Mouse (Mus musculus) small intestine, adult 2 months (tissue): ENCODE results near the gene Lrrc28. TPM values are rescaled to one million over a fixed set of nuclear protein-coding genes. Genes with fewer than 3 reads are reported as not detected.

ENCODE experiments used
- H3K27ac ChIP-seq: fragments of 200-500 bp; 2 replicates; pipeline ENCODE4 v1.5.1; 2012; ENCODE audit warnings: low read depth, low read length, control low read depth, inconsistent platforms; ENCODE audit not compliant: insufficient read depth
- H3K27me3 ChIP-seq: fragments of 200-500 bp; 2 replicates; pipeline ENCODE4 v1.6.1; 2012; ENCODE audit warnings: mild to moderate bottlenecking, moderate library complexity, low read length, inconsistent platforms; ENCODE audit not compliant: control insufficient read depth, insufficient read depth
- H3K36me3 ChIP-seq: fragments of 200-500 bp; 2 replicates; pipeline ENCODE4 v1.6.1; 2012; ENCODE audit warnings: mild to moderate bottlenecking, low read length, control low read depth, inconsistent platforms; ENCODE audit not compliant: control insufficient read depth, insufficient read depth
- H3K4me1 ChIP-seq: fragments of 200-500 bp; 2 replicates; pipeline ENCODE4 v1.6.1; 2012; ENCODE audit warnings: low read length, inconsistent platforms, mixed read lengths; ENCODE audit not compliant: control insufficient read depth, insufficient read depth, insufficient read length
- H3K4me3 ChIP-seq: fragments of 200-500 bp; 2 replicates; pipeline ENCODE4 v1.5.1; 2012; ENCODE audit warnings: low read depth, mild to moderate bottlenecking, control low read depth, inconsistent platforms, low read length, moderate library complexity
- CTCF ChIP-seq: fragments of 200-500 bp; IDR thresholded peaks from 2 replicates; pipeline ENCODE4 v1.5.1; 2012; ENCODE audit warnings: low read depth, mild to moderate bottlenecking, control low read depth, inconsistent platforms, low read length, moderate library complexity, mixed read lengths; ENCODE audit not compliant: insufficient replicate concordance, insufficient read length; ENCODE audit errors: extremely low read depth
- POLR2A ChIP-seq: fragments of 200-500 bp; IDR thresholded peaks from 2 replicates; pipeline ENCODE4 v1.6.1; 2012; ENCODE audit warnings: low read depth, mild to moderate bottlenecking, control low read depth, inconsistent platforms, low read length, moderate library complexity
- WGBS: fragments of 180-500 bp; shearing (Covaris S2); methylation state at CpG from one replicate; pipeline ENCODE4 v1.1.7; 2018; 5-methylcytosine and 5-hydroxymethylcytosine counted together
- polyA plus RNA-seq: library from polyadenylated mRNA; depleted of rRNA; stranded (reverse); fragments of >200 nt; gene quantifications from 2 replicates; pipeline ENCODE4 v1.2.3, GENCODE M21; 2012

The Lrrc28 gene
- polyA plus RNA-seq, 1 experiment = 16.6 TPM

GRCm38 (mm10) chr7:67487889-67488411 is 157.1 kb downstream of the Lrrc28 start:
- H3K27ac ChIP-seq = no peak overlapping the region

DNA sequence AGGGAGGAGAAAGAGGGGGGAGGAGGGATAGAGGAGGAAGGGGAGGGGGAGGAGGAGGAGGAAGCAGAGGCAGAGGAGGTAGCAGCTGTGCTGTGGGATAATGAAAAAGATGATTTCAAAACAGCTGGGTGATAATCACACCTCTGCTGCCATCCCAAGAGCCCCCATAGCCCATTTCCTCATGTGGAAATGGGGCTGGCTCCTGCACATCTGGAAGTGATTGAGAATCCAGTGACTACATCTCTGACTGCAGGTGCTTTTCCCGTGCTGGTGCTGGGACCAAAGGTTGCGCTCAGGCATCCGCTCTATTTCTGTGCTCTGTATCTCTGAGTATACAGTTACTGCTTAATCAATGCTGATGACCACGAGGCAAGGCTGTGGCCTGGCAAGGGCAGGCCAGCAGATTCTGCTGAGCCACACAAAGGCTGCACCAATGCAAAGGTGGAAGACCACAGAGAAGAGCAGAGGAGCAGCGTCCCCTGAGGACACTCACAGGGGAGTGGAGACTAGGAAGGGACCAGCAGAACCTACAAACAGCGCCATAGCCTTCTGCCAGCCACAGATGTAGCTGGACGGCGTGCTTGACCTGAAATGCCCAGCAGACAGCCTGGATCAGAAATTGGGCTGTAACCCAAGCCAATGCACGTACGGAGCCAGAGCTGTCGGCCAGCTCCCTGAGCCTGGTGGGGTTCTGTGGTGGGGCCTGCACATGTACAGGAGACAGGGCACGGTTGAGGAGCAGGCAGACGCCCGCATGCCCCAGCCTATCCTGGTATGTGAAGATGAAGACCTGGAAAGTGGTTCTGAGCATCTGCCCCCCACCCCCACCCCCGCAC is 157.9 kb downstream of the Lrrc28 start:
- no peak overlapping the region for H3K4me3 ChIP-seq
- no peaks in the 10 kb centered on the region for H3K4me1 ChIP-seq
- TF ChIP-seq CTCF = no peak
- no peak for TF ChIP-seq POLR2A
- 71% methylated on average over 15 of the region's 15 CpGs for WGBS
- H3K27ac ChIP-seq = no peak overlapping the region
- H3K36me3 ChIP-seq = no peaks in the 10 kb centered on the region
- H3K27me3 ChIP-seq = no peaks in the 10 kb centered on the region

More at GRCm38 (mm10) chr7:67487889-67488411, 157.1 kb downstream of the Lrrc28 start:
- 75% methylated on average over 10 of the region's 10 CpGs for WGBS
- H3K4me3 ChIP-seq = no peak overlapping the region
- no peaks in the 10 kb centered on the region for H3K36me3 ChIP-seq
- no peaks in the 10 kb centered on the region for H3K27me3 ChIP-seq
- no peaks in the 10 kb centered on the region for H3K4me1 ChIP-seq
- TF ChIP-seq POLR2A (no peak), CTCF (no peak)

- WGBS = 81% methylated on average over 5 of the region's 5 CpGs
- TF ChIP-seq CTCF = no peak
- no peak for TF ChIP-seq POLR2A
- H3K36me3 ChIP-seq = no peaks in the 10 kb centered on the region
- no peak overlapping the region for H3K4me3 ChIP-seq
- H3K27ac ChIP-seq = no peak overlapping the region
- no peaks in the 10 kb centered on the region for H3K27me3 ChIP-seq
- H3K4me1 ChIP-seq = no peaks in the 10 kb centered on the region
Observed at GRCm38 (mm10) chr7:67486417-67486816, 158.7 kb downstream of the Lrrc28 start.

GRCm38 (mm10) chr7:67483698-67484097 is 161.4 kb downstream of the Lrrc28 start:
- no peak for TF ChIP-seq CTCF
- no peak for TF ChIP-seq POLR2A
- H3K27ac ChIP-seq = no peak overlapping the region
- no peak overlapping the region for H3K4me3 ChIP-seq
- H3K36me3 ChIP-seq = no peaks in the 10 kb centered on the region
- no peaks in the 10 kb centered on the region for H3K27me3 ChIP-seq
- peaks cover 7% of the 10 kb centered on the region; the same call in 1 of the 2 replicates for H3K4me1 ChIP-seq
- 80% methylated on average over 4 of the region's 4 CpGs for WGBS

GRCm38 (mm10) chr7:67479576-67480413 is 165.3 kb downstream of the Lrrc28 start:
- TF ChIP-seq POLR2A (no peak), CTCF (no peak)
- no peak overlapping the region for H3K4me3 ChIP-seq
- WGBS = 52% methylated on average over 17 of the region's 17 CpGs
- no peak overlapping the region for H3K27ac ChIP-seq
- H3K4me1 ChIP-seq = peaks cover 9% of the 10 kb centered on the region; the same call in 1 of the 2 replicates
- H3K27me3 ChIP-seq = no peaks in the 10 kb centered on the region
- H3K36me3 ChIP-seq = no peaks in the 10 kb centered on the region

DNA sequence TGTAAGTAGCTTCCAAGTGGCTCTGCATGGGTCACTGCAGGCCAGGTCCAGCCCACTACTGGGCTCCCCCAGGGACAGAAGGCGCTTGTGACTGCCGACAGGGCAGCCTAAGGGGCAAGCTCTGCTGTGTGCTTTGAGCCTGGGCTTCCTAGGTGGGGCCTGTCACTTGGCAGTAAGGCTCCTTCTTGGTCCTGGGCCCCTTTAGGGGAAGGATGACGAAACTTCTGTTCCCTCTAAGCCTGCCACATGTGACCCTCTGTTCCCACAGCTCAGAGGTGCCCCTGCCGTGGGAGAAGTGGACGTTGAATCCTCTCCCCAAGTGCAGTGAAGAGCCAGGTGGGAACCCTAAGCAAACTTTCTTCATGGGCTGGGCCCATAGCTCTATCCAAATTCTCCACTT is 165.9 kb downstream of the Lrrc28 start:
- no peak for TF ChIP-seq POLR2A
- no peak for TF ChIP-seq CTCF
- no peak overlapping the region for H3K4me3 ChIP-seq
- WGBS = 85% methylated on average over 5 of the region's 5 CpGs
- H3K36me3 ChIP-seq = no peaks in the 10 kb centered on the region
- H3K4me1 ChIP-seq = peaks cover 9% of the 10 kb centered on the region; the same call in 1 of the 2 replicates
- no peaks in the 10 kb centered on the region for H3K27me3 ChIP-seq
- no peak overlapping the region for H3K27ac ChIP-seq

DNA sequence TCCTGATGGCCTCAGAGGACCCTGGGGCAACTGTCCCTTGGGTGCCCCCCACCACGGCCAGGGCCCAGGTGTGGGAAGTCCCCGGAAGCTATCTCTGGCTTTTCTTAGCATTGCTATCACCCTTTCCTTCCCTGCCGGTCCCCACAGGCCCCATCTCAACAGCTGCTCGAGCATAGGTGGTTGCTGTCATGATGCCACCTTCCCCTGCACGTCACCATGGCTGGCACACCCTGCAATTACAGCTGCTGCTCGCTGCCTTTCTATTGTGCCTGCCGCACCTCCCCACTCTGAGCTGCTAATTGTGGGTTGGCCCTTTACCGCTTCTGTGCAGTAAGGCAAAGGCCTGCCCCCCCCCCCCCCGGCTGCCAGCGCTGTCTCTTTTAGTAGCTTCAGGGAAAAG is 167.1 kb downstream of the Lrrc28 start:
- H3K36me3 ChIP-seq = no peaks in the 10 kb centered on the region
- no peak overlapping the region for H3K4me3 ChIP-seq
- no peak overlapping the region for H3K27ac ChIP-seq
- 40% methylated on average over 8 of the region's 10 CpGs for WGBS
- no peak for TF ChIP-seq POLR2A
- TF ChIP-seq CTCF = no peak
- H3K27me3 ChIP-seq = no peaks in the 10 kb centered on the region
- H3K4me1 ChIP-seq = peaks cover 9% of the 10 kb centered on the region; the same call in 1 of the 2 replicates
